24 mouse cellular contexts compared by ENCODE assay signal in the genomic region with DNA sequence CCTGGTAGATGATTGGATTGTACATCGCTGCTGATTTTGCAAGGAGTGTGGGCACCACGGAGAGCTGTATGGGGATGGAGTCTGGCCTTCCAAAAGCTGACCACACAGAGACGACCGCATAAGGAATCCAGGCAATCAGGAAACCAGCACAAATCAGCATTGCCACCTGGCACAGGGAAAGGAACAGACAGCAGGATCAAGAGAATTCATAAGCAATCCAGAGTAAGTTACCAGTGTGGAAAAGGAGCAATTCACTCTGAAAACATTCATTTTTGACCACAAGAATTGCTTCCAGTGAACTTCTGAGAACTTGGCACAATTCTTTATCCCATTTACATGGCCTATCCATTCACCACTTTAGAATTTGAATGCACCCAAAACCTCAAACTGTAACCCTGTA. TPM values are rescaled to one million over a fixed set of nuclear protein-coding genes. Genes with fewer than 3 reads are reported as not detected.
"Had no signal": no experiment of that assay in that cellular context is flagged by ENCODE, and none has a peak within 500 bp of the region (broad histone marks: within the 10 kb centered on the region; RNA-seq: fewer than 3 reads in every experiment).

No protein-coding gene starts in this region.

- ATAC-seq: liver, embryonic 12.5 days; midbrain, embryonic 15.5 days had no signal

- H3K4me3 ChIP-seq: kidney, embryonic 15.5 days; left cerebral cortex, adult 2 months; limb, embryonic 15.5 days; liver, embryonic 12.5 days; megakaryocyte, embryonic 14.5 days; midbrain, embryonic 15.5 days; neural tube, embryonic 13.5 days had no signal

- H3K36me3 ChIP-seq: kidney, embryonic 15.5 days; limb, embryonic 15.5 days; liver, embryonic 12.5 days; midbrain, embryonic 15.5 days; neural tube, embryonic 13.5 days had no signal

- H3K9ac ChIP-seq: kidney, embryonic 15.5 days; limb, embryonic 15.5 days; liver, embryonic 12.5 days; lung, embryonic 14.5 days; midbrain, embryonic 15.5 days; neural tube, embryonic 13.5 days had no signal

- H3K4me2 ChIP-seq: kidney, embryonic 15.5 days; limb, embryonic 15.5 days; liver, embryonic 12.5 days; lung, embryonic 14.5 days; midbrain, embryonic 11.5 days; midbrain, embryonic 15.5 days; neural tube, embryonic 13.5 days had no signal

- H3K27me3 ChIP-seq: kidney, embryonic 15.5 days; limb, embryonic 15.5 days; liver, embryonic 12.5 days; megakaryocyte, embryonic 14.5 days; midbrain, embryonic 15.5 days; neural tube, embryonic 13.5 days had no signal

- H3K9me3 ChIP-seq: kidney, embryonic 15.5 days; limb, embryonic 15.5 days; liver, embryonic 12.5 days; megakaryocyte, embryonic 14.5 days; midbrain, embryonic 15.5 days; neural tube, embryonic 13.5 days had no signal

- DNase-seq: kidney, postnatal 14 days; lung, postnatal 10 days; retina, postnatal 1 day; thymus, postnatal 4 days had no signal

- H3K27ac ChIP-seq: kidney, embryonic 15.5 days; left cerebral cortex, adult 2 months; limb, embryonic 15.5 days; liver, embryonic 12.5 days; macrophage; midbrain, embryonic 15.5 days; neural tube, embryonic 13.5 days had no signal

- H3K4me1 ChIP-seq: liver, embryonic 12.5 days; megakaryocyte, embryonic 14.5 days; neural tube, embryonic 13.5 days had no signal

RNA-seq across cellular contexts. Expression of a gene that starts 30.6 kb away (rescaled TPM):
- total RNA-seq: layer of hippocampus, adult 8-10 months; layer of hippocampus, postnatal 25 days; left cerebral cortex, adult 2 months; left cerebral cortex, postnatal 25 days; monocyte, adult 5-6 weeks had no signal
- polyA plus RNA-seq: large intestine, adult 2 months; limb, embryonic 11.5 days; limb, embryonic 15.5 days; liver, embryonic 12.5 days; liver, embryonic 16.5 days; lung, embryonic 14.5 days; macrophage; spleen, adult 2 months; stomach, embryonic 16.5 days; thymus, postnatal 0 days had no signal
